Mouse (Mus musculus) spleen, adult 2 months (tissue): ENCODE measurements at regions not wholly inside any gene's neighbourhood (a gene's known extent, or its start where the extent isn't known, plus 50 kb on each side); places are given as distances from the start of the nearest gene placed in this dataset.

ENCODE experiments used
- DNase-seq, 2 experiments: peaks; one replicate each; pipeline versions ENCODE4 v3.0.0 to v3.0.0-alpha.2; 2012 to 2021; ENCODE audit warnings: low spot score in 2 of 2, low read depth in 1 of 2
- H3K27ac ChIP-seq: fragments of 200-500 bp; 2 replicates; pipeline ENCODE4 v1.5.1; 2012; ENCODE audit warnings: low read length, inconsistent platforms; ENCODE audit not compliant: insufficient read depth
- H3K27me3 ChIP-seq: fragments of 200-500 bp; 2 replicates; pipeline ENCODE4 v1.6.1; 2012; ENCODE audit warnings: mild to moderate bottlenecking, moderate library complexity, low read length, inconsistent platforms; ENCODE audit not compliant: control insufficient read depth, insufficient read depth
- H3K36me3 ChIP-seq: fragments of 200-500 bp; 2 replicates; pipeline ENCODE4 v1.6.1; 2012; ENCODE audit warnings: mild to moderate bottlenecking, low read length, inconsistent platforms; ENCODE audit not compliant: control insufficient read depth, insufficient read depth
- H3K4me1 ChIP-seq: fragments of 200-500 bp; 2 replicates; pipeline ENCODE4 v1.6.1; 2011; ENCODE audit warnings: inconsistent platforms; ENCODE audit not compliant: control insufficient read depth, insufficient read depth, insufficient read length
- H3K4me3 ChIP-seq: fragments of 200-500 bp; 2 replicates; pipeline ENCODE4 v1.5.1; 2011; ENCODE audit warnings: mild to moderate bottlenecking, inconsistent platforms; ENCODE audit not compliant: insufficient read depth, insufficient read length; ENCODE audit errors: extremely low read depth
- CTCF ChIP-seq: fragments of 200-500 bp; IDR thresholded peaks from 2 replicates; pipeline ENCODE4 v1.5.1; 2011; ENCODE audit warnings: mild to moderate bottlenecking, inconsistent platforms; ENCODE audit not compliant: insufficient read depth, insufficient read length, insufficient replicate concordance; ENCODE audit errors: extremely low read depth
- POLR2A ChIP-seq: fragments of 200-500 bp; IDR thresholded peaks from 2 replicates; pipeline ENCODE4 v1.6.1; 2011; ENCODE audit warnings: low read depth, low read length, inconsistent platforms
- WGBS: fragments of 180-500 bp; shearing (Covaris S2); methylation state at CpG from one replicate; pipeline ENCODE4 v1.1.7; 2018; 5-methylcytosine and 5-hydroxymethylcytosine counted together

- H3K4me3 ChIP-seq: no peak overlapping the region
- 70% methylated on average over 6 of the region's 6 CpGs for WGBS
- H3K27ac ChIP-seq: no peak overlapping the region
- H3K36me3 ChIP-seq: no peaks in the 10 kb centered on the region
- TF ChIP-seq CTCF (no peak), POLR2A (no peak)
- H3K4me1 ChIP-seq: no peaks in the 10 kb centered on the region
- no peak for DNase-seq
- H3K27me3 ChIP-seq: no peaks in the 10 kb centered on the region
These were observed 451.7 kb upstream of the Rag2 start for GRCm38 (mm10) chr2:101172806-101173205.

GRCm38 (mm10) chr2:101175124-101175523, 449.4 kb upstream of the Rag2 start:
- 52% methylated on average over 3 of the region's 3 CpGs for WGBS
- no peak for DNase-seq
- no peak for TF ChIP-seq POLR2A
- no peaks in the 10 kb centered on the region for H3K27me3 ChIP-seq
- no peaks in the 10 kb centered on the region for H3K4me1 ChIP-seq
- no peak overlapping the region for H3K27ac ChIP-seq
- no peak overlapping the region for H3K4me3 ChIP-seq
- H3K36me3 ChIP-seq: no peaks in the 10 kb centered on the region

- no peaks in the 10 kb centered on the region for H3K27me3 ChIP-seq
- H3K27ac ChIP-seq: no peak overlapping the region
- H3K4me3 ChIP-seq: no peak overlapping the region
- 79% methylated on average over 3 of the region's 3 CpGs for WGBS
- no peaks in the 10 kb centered on the region for H3K4me1 ChIP-seq
- H3K36me3 ChIP-seq: no peaks in the 10 kb centered on the region
- no peak for TF ChIP-seq POLR2A
- no peak for TF ChIP-seq CTCF
- DNase-seq: no peak
These were observed 417.9 kb upstream of the Rag2 start for GRCm38 (mm10) chr2:101206637-101207036.

- H3K36me3 ChIP-seq: no peaks in the 10 kb centered on the region
- 70% methylated on average over 4 of the region's 4 CpGs for WGBS
These were observed 415.4 kb upstream of the Rag2 start for GRCm38 (mm10) chr2:101209136-101209535.

DNA sequence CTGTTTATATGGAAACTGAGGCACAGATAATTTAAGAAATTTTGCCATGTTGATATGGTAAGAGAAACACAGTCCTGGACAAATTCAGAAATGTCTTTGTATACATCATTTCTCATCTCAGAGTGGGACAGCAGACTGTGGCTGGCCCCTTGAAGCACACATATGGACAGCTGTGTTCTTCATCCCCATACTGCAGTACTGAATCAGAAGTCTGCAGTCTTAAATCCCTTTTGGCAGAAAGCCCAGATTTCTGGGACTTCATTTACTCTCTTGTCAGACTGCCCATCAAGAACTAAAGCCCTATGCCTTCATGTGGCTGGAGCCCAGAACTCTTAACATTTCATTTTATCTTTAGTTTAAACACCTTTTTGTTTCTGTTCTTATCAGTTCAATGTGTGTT, 403.8 kb upstream of the Rag2 start:
- TF ChIP-seq POLR2A (no peak), CTCF (no peak)
- Histone ChIP-seq H3K4me1 (no peaks in the 10 kb centered on the region), H3K4me3 (no peak overlapping the region), H3K27ac (no peak overlapping the region), H3K27me3 (no peaks in the 10 kb centered on the region), H3K36me3 (no peaks in the 10 kb centered on the region)
- DNase-seq: no peak

More at GRCm38 (mm10) chr2:101209136-101209535, 415.4 kb upstream of the Rag2 start:
- no peak overlapping the region for H3K4me3 ChIP-seq
- no peaks in the 10 kb centered on the region for H3K4me1 ChIP-seq
- no peaks in the 10 kb centered on the region for H3K27me3 ChIP-seq
- no peak for TF ChIP-seq CTCF
- no peak for TF ChIP-seq POLR2A
- no peak overlapping the region for H3K27ac ChIP-seq
- DNase-seq: no peak

DNA sequence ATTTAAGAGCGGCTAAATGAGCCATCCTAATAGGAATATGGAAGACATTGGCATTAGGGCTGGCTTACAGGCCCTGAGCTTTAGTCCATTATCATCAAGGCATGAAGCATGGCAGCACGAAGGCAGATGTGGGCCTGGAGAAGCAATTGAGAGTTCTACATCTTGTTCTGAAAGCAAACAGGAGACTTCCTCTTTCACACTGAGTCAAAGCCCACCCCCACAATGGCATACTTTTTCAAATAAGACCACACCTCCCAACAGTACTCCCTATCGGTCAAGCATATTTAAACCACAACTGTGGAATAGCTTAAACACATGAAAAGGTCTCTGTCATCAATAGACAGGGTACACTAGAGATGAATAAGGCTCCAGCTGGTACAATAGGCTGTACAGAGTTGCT, 381.5 kb upstream of the Rag2 start:
- 81% methylated on average over 3 of the region's 3 CpGs for WGBS
- Histone ChIP-seq H3K4me1 (no peaks in the 10 kb centered on the region), H3K27me3 (no peaks in the 10 kb centered on the region), H3K4me3 (no peak overlapping the region), H3K36me3 (no peaks in the 10 kb centered on the region), H3K27ac (no peak overlapping the region)
- no peak for DNase-seq
- TF ChIP-seq POLR2A (no peak), CTCF (no peak)

DNA sequence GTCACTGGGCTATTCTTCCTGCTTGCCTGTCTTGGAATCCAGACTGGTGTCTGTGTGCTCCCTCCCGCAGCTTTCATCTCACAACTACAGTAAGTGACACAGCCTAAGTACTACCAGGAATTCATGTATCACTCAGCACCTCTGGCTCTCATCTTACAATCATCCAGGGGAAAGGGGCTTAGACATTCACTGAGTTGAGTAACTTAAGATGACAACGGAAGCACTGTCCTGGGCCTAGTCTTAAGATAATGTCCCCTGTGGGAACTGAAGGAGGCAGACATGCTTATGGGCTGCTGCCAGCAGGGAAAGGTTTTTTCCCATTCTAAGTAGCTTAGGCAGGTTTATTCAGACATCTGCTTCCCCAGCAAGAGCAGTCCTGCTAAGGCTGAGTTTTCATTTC, 377.4 kb upstream of the Rag2 start:
- H3K4me1 ChIP-seq: no peaks in the 10 kb centered on the region
- no peaks in the 10 kb centered on the region for H3K27me3 ChIP-seq
- H3K36me3 ChIP-seq: no peaks in the 10 kb centered on the region
- no peak overlapping the region for H3K4me3 ChIP-seq
- TF ChIP-seq POLR2A: no peak
- no peak for TF ChIP-seq CTCF
- 80% methylated on average over 2 of the region's 2 CpGs for WGBS
- no peak overlapping the region for H3K27ac ChIP-seq
- DNase-seq: no peak
